ENCODE assay signal across 9 mouse cellular contexts in the genomic region with DNA sequence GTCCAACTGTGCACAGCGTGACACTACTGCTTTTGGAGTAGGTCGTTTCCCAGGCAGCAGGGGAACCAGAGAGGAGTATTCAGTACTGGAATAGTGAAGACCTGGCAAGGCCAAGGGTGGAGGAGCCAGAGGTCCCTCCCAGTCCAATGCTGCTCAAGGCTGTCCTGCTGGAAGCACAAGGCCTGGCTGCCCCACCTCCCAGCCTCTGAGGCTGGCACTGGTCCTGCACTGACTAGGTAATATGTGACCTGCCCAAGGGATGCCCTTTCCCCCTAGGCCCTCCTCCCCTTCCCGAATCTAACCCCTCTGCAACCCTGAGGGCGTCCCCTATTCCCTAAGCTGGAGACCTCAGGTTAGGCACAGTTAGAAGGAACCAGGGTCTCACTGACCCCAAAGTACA. TPM values are rescaled to one million over a fixed set of nuclear protein-coding genes. Genes with fewer than 3 reads are reported as not detected.
DNase-seq lines count a peak whose midpoint lies in the region; ATAC-seq and TF ChIP-seq lines count a peak whose summit lies in the region.
"Had no signal": no experiment of that assay in that cellular context is flagged by ENCODE, and none has a peak within 500 bp of the region (broad histone marks: within the 10 kb centered on the region; RNA-seq: fewer than 3 reads in every experiment).

No protein-coding gene starts in this region.

- H3K27me3 ChIP-seq in intestine, embryonic 14.5 days (replicated peaks; ENCODE audit: control insufficient read depth, insufficient read depth, low read length): no peaks in the 10 kb centered on the region
- H3K27me3 ChIP-seq in midbrain, embryonic 12.5 days: peaks cover 86% of the 10 kb centered on the region

- H3K36me3 ChIP-seq in intestine, embryonic 14.5 days (ENCODE audit: control insufficient read depth, insufficient read depth, low read length): no peaks in the 10 kb centered on the region
- no peaks in the 10 kb centered on the region for H3K36me3 ChIP-seq in midbrain, embryonic 12.5 days

- H3K4me3 ChIP-seq in cortical plate, adult 2 months (ENCODE audit: insufficient read depth, low read length): peak overlapping the region; percentile 65
- H3K4me3 ChIP-seq in intestine, embryonic 14.5 days (ENCODE audit: low read depth, low read length): peak overlapping the region; percentile 58
- H3K4me3 ChIP-seq in midbrain, embryonic 12.5 days: peak overlapping the region; percentile 59

- no peak overlapping the region for H3K9ac ChIP-seq in intestine, embryonic 14.5 days (ENCODE audit: low read length)
- peak overlapping the region; percentile 67; the same call in 1 of the 2 replicates for H3K9ac ChIP-seq in midbrain, embryonic 12.5 days (replicated peaks)

- TF ChIP-seq POLR2A in cortical plate, adult 2 months (IDR thresholded peaks at IDR 0.05; ENCODE audit: extremely low read depth, insufficient read depth, low read length): no peak

- WGBS in intestine, embryonic 14.5 days: 43% methylated on average over 4 of the region's 4 CpGs
- WGBS in midbrain, embryonic 12.5 days: 33% methylated on average over 4 of the region's 4 CpGs

- ATAC-seq in intestine, embryonic 14.5 days (replicated peaks; ENCODE audit: low FRiP score, low TSS enrichment, low read depth): no peak
- ATAC-seq in midbrain, embryonic 12.5 days (ENCODE audit: low FRiP score, low read depth): no peak
- no peak for ATAC-seq in erythroid progenitor cell, adult 5-6 weeks (replicated peaks; ENCODE audit: low FRiP score, poor library complexity, severe bottlenecking)
- ATAC-seq in monocyte, adult 5-6 weeks (replicated peaks; ENCODE audit: insufficient number of reproducible peaks, low FRiP score, low TSS enrichment, poor library complexity, severe bottlenecking): no peak

- DNase-seq in kidney, adult 11 months: peak; percentile 49
- no peak for DNase-seq in kidney, postnatal 4 days
- DNase-seq in intestine, embryonic 14.5 days (ENCODE audit: low spot score): peak; percentile 57
- no peak for DNase-seq in embryo, embryonic 9.5 days (ENCODE audit: extremely low spot score)

- H3K27ac ChIP-seq in cortical plate, adult 2 months (ENCODE audit: insufficient read depth, low read length): peak overlapping the region; percentile 53; the same call in 1 of the 2 replicates
- no peak overlapping the region for H3K27ac ChIP-seq in intestine, embryonic 14.5 days (ENCODE audit: low read depth)
- H3K27ac ChIP-seq in midbrain, embryonic 12.5 days (replicated peaks): peak overlapping the region; percentile 76
- H3K27ac ChIP-seq: macrophage had no signal

- H3K4me2 ChIP-seq in intestine, embryonic 14.5 days (ENCODE audit: low read length): peak overlapping the region; percentile 74
- peak overlapping the region; percentile 70 for H3K4me2 ChIP-seq in midbrain, embryonic 12.5 days (replicated peaks)

- TF ChIP-seq CTCF in cortical plate, adult 2 months (IDR thresholded peaks at IDR 0.05; ENCODE audit: extremely low read depth, insufficient read depth, low read length): no peak

- peaks cover 7% of the 10 kb centered on the region; the same call in 1 of the 2 replicates for H3K4me1 ChIP-seq in cortical plate, adult 2 months (ENCODE audit: control insufficient read depth, insufficient read depth, low read length)
- H3K4me1 ChIP-seq in intestine, embryonic 14.5 days (replicated peaks; ENCODE audit: control insufficient read depth, insufficient read depth, low read length): peaks cover 44% of the 10 kb centered on the region
- peaks cover 74% of the 10 kb centered on the region for H3K4me1 ChIP-seq in midbrain, embryonic 12.5 days

- H3K9me3 ChIP-seq in intestine, embryonic 14.5 days (ENCODE audit: control insufficient read depth, low read length): no peaks in the 10 kb centered on the region
- H3K9me3 ChIP-seq in midbrain, embryonic 12.5 days: no peaks in the 10 kb centered on the region

RNA-seq across cellular contexts. Expression of gene Tcf20, which starts 25.1 kb away (rescaled TPM):
- polyA plus RNA-seq in cortical plate, adult 2 months (2012; rRNA removed): 37.1 and 38.4 TPM in 2 replicates
- 11.7 and 12.4 TPM in 2 replicates for polyA plus RNA-seq in intestine, embryonic 14.5 days (2014; fragmentation: Nextera tagmentation; extraction: Ambion mirVana)
- polyA plus RNA-seq in midbrain, embryonic 12.5 days (2016; fragmentation: Nextera tagmentation; extraction: Ambion mirVana): 13.7 TPM in 2 replicates
- total RNA-seq in erythroid progenitor cell, adult 5-6 weeks (2015; ENCODE audit: low replicate concordance): 35.0 and 36.0 TPM in 2 replicates
- 51.7 and 55.5 TPM in 2 replicates for total RNA-seq in erythroid progenitor cell, adult 5-6 weeks (2017; ENCODE audit: low replicate concordance)
- total RNA-seq in monocyte, adult 5-6 weeks (2017): 77.4 to 104 TPM (median 81.3 TPM) in 3 replicates

Comparison
In these comparisons a context has a peak if more than half of its experiments do, and no peak if none do; other contexts are left out.
1. DNase-seq: peak in kidney, adult 11 months (single experiment) and intestine, embryonic 14.5 days (single experiment); none in kidney, postnatal 4 days (0 of 2) and embryo, embryonic 9.5 days (single experiment).
2. Peak in every context shown above with its lines, with median percentiles within 50 percentile points of each other: H3K4me3 ChIP-seq.